Mouse (Mus musculus) embryonic fibroblast, embryonic 13.5 days (primary cell): ENCODE results near the gene Kpna2. TPM values are rescaled to one million over a fixed set of nuclear protein-coding genes. Genes with fewer than 3 reads are reported as not detected.

Source experiments
- H3K27ac ChIP-seq: 2 replicates; pipeline ENCODE4 v1.5.1; 2012; ENCODE audit warnings: low read length, control low read depth, inconsistent platforms; ENCODE audit not compliant: insufficient read depth
- H3K4me1 ChIP-seq: 2 replicates; pipeline ENCODE4 v1.6.1; 2011; ENCODE audit warnings: low read length; ENCODE audit not compliant: control insufficient read depth, insufficient read depth
- H3K4me3 ChIP-seq: 2 replicates; pipeline ENCODE4 v1.5.1; 2011; ENCODE audit warnings: mild to moderate bottlenecking, control low read depth, low read length; ENCODE audit not compliant: insufficient read depth
- CTCF ChIP-seq: IDR thresholded peaks from 2 replicates; pipeline ENCODE4 v1.5.1; 2011; ENCODE audit warnings: mild to moderate bottlenecking, control low read depth, low read length, moderate library complexity, borderline replicate concordance; ENCODE audit not compliant: insufficient read depth
- POLR2A ChIP-seq: IDR thresholded peaks from 2 replicates; pipeline ENCODE4 v1.6.1; 2011; ENCODE audit warnings: low read depth, mild to moderate bottlenecking, control low read depth, low read length, moderate library complexity
- polyA plus RNA-seq: library from polyadenylated mRNA; stranded (reverse); fragments of >200 nt; gene quantifications from 2 replicates; pipeline ENCODE4 v1.2.4, GENCODE M21; 2011; ENCODE audit warnings: low read depth; ENCODE audit not compliant: missing spikeins, insufficient read length

Kpna2 gene
- polyA plus RNA-seq, 1 experiment, result 225 TPM

DNA sequence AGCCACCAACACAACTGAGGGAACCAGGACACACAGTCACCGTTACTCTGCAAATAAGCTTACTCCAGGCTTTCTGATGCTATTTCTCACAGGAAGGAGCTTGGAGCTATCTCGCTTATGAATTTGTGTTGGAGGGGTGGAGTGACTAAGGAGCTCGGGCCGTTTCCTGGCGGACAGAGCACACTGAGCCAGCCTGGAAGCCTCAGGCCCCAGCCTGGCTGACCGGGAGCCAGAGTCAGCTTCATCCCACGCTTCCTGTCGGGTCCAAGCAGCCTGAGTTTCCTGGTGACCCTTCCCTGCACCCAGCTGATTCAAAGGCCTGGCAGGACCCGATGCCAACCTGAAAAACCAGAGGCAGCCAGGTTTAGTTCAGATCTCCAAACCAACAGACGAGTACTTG lies 31.7 kb downstream of the Kpna2 start:
- no peak for TF ChIP-seq POLR2A
- no peak for TF ChIP-seq CTCF
- no peak overlapping the region for H3K4me3 ChIP-seq
- peak overlapping the region; percentile 37 for H3K27ac ChIP-seq
- peaks cover 4% of the 10 kb centered on the region for H3K4me1 ChIP-seq

DNA sequence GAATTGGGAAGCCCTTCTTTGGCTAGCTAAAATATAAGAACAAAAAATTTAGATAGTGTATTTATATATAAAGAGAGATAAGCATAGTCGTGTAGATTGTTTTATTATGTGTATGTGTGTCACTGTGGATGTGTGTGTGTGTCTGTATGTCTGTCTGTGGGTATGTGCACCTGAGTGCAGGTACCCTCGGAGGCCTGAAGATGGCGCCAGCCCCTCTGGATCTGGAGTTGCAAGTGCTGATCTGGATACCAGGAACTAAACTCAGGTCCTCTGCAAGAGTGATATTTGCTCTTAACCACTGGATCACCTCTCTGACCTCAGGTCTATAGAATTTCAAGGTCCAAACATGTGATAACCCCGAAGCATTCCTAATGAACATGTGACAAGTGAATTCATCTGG lies 33.5 kb downstream of the Kpna2 start:
- Histone ChIP-seq H3K4me3 (no peak overlapping the region), H3K4me1 (peaks cover 8% of the 10 kb centered on the region), H3K27ac (no peak overlapping the region)
- TF ChIP-seq POLR2A (no peak), CTCF (no peak)

DNA sequence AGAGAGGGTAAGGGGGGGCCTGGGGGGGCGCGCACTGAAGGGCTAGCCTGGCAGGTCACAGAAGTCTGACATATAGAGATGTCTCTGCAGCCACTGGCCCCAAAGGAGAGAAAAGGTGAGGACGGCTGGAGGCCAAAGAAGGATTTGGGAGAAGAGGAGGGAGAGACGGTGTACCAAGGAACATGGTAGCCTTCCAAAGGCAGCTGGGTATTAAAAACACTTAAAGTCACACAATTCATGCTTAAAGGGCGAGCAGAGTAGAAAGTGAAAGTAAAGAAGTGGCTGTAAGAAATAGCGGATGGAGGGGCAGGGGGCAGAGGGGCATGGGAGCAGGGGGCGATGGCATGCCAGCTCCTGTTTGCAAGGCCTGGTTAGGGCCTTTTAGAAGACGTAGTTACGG lies 37.0 kb downstream of the Kpna2 start:
- Histone ChIP-seq H3K4me3 (no peak overlapping the region), H3K4me1 (peaks cover 8% of the 10 kb centered on the region), H3K27ac (no peak overlapping the region)
- TF ChIP-seq CTCF (no peak), POLR2A (no peak)

- Histone ChIP-seq H3K27ac (no peak overlapping the region), H3K4me1 (0 out of 2 replicates have a peak, but pooled peaks cover 5% of the 10 kb centered on the region), H3K4me3 (no peak overlapping the region)
- TF ChIP-seq POLR2A, result no peak
- no peak for TF ChIP-seq CTCF
Measured at GRCm38 (mm10) chr11:106961471-106962081, 37.8 kb downstream of the Kpna2 start.

DNA sequence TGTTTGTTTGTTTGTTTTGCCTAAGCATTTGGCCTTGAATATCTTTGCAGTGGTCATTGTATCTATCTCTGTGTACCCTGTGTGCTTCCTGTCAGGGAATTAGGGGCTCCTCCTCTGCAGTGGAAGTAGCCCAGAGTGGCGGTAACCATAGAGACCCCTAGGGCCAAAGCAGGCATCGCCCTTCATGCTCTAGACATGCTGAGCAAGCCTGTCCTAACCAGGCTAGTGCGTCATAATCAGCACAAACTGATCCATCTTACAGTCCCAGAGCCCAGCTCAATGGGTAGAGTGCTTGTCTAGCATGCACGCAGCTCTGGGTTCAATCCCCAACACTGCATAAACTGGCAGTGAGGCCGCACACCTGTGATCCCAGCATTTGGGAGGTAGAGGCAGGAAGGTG lies 40.2 kb downstream of the Kpna2 start:
- no peak overlapping the region for H3K4me3 ChIP-seq
- peaks cover 10% of the 10 kb centered on the region; the same call in 1 of the 2 replicates for H3K4me1 ChIP-seq
- no peak overlapping the region for H3K27ac ChIP-seq
- no peak for TF ChIP-seq CTCF
- no peak for TF ChIP-seq POLR2A

GRCm38 (mm10) chr11:106958407-106959071 lies 40.8 kb downstream of the Kpna2 start:
- Histone ChIP-seq H3K27ac (no peak overlapping the region), H3K4me1 (peaks cover 10% of the 10 kb centered on the region; the same call in 1 of the 2 replicates), H3K4me3 (no peak overlapping the region)
- TF ChIP-seq POLR2A, result no peak
- TF ChIP-seq CTCF, result no peak

- peaks cover 10% of the 10 kb centered on the region; the same call in 1 of the 2 replicates for H3K4me1 ChIP-seq
- TF ChIP-seq POLR2A (no peak), CTCF (no peak)
- peak overlapping the region; percentile 64 for H3K27ac ChIP-seq
- no peak overlapping the region for H3K4me3 ChIP-seq
Measured at GRCm38 (mm10) chr11:106957271-106957980, 41.9 kb downstream of the Kpna2 start.

- H3K4me3 ChIP-seq, result no peak overlapping the region
Measured at GRCm38 (mm10) chr11:106954566-106954965, 44.8 kb downstream of the Kpna2 start.

DNA sequence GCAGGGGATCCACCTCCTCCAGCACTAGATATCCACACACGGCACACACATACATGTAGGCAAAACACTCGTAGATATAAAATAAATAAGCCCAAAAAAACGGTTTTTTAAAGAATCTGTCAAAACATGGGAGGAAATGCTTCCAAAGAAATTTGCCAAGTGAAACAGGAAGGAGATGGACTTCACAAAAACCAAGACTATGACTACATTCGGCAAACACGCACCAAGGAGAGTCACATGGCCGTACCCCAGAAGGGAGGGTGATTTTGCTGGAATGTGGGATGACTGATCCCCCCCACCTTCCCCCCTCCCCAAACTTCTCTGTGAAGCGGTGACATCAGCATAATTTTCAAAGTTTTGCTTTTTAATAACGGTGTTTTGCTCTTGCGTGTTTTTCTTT lies 45.2 kb downstream of the Kpna2 start:
- H3K4me3 ChIP-seq, result no peak overlapping the region
- H3K4me1 ChIP-seq, result peaks cover 5% of the 10 kb centered on the region; the same call in 1 of the 2 replicates
- no peak for TF ChIP-seq CTCF
- no peak for TF ChIP-seq POLR2A
- H3K27ac ChIP-seq, result peak overlapping the region; percentile 89

More at GRCm38 (mm10) chr11:106954566-106954965, 44.8 kb downstream of the Kpna2 start:
- H3K27ac ChIP-seq, result peak overlapping the region; percentile 79
- no peak for TF ChIP-seq CTCF
- TF ChIP-seq POLR2A, result no peak
- H3K4me1 ChIP-seq, result peaks cover 5% of the 10 kb centered on the region; the same call in 1 of the 2 replicates

Other genes starting within 250 kb of the Kpna2 start
- 0.32 and 1.0 TPM in 2 replicates for gene Pecam1, start 248.9 kb downstream of the Kpna2 start, polyA plus RNA-seq
- 0.43 and 1.4 TPM in 2 replicates for gene Milr1, start 248.3 kb downstream of the Kpna2 start, polyA plus RNA-seq
- gene Polg2, start 220.0 kb downstream of the Kpna2 start, polyA plus RNA-seq, result 4.1 and 4.3 TPM in 2 replicates
- gene Ddx5, start 210.4 kb downstream of the Kpna2 start, polyA plus RNA-seq, result 769 and 953 TPM in 2 replicates
- gene Cep95, start 210.3 kb downstream of the Kpna2 start, polyA plus RNA-seq, result 11.2 and 15.9 TPM in 2 replicates
- 56.3 and 60.3 TPM in 2 replicates for gene Smurf2, start 78.8 kb downstream of the Kpna2 start, polyA plus RNA-seq
- gene 1810010H24Rik, start 26.1 kb upstream of the Kpna2 start, polyA plus RNA-seq, result 0.60 and 1.4 TPM in 2 replicates
- gene Bptf, start 132.6 kb upstream of the Kpna2 start, polyA plus RNA-seq, result 49.4 and 50.2 TPM in 2 replicates
- 34.8 and 40.6 TPM in 2 replicates for gene Nol11, start 189.8 kb upstream of the Kpna2 start, polyA plus RNA-seq